ENCODE assay signal across 7 mouse cellular contexts in genomic region chr7:45121404-45121803, GRCm38 (mm10). TPM values are rescaled to one million over a fixed set of nuclear protein-coding genes. Genes with fewer than 3 reads are reported as not detected.
DNase-seq lines count a peak whose midpoint lies in the region; ATAC-seq and TF ChIP-seq lines count a peak whose summit lies in the region.

No protein-coding gene starts in this region.

- peak; percentile 54 for DNase-seq in testis, postnatal 10 days (ENCODE audit: low spot score)
- no peak for DNase-seq in testis, postnatal 14 days (ENCODE audit: low spot score)
- no peak for DNase-seq in kidney, postnatal 0 days (ENCODE audit: low spot score)
- DNase-seq in thymus, postnatal 36 days = peak; percentile 85 to 92
- DNase-seq in urinary bladder, adult 2 months (ENCODE audit: low spot score) = no peak

- WGBS in embryonic facial prominence, embryonic 15.5 days = 57% methylated on average over 8 of the region's 8 CpGs
- WGBS in kidney, postnatal 0 days = 55% methylated on average over 8 of the region's 8 CpGs

- no peak overlapping the region for H3K9ac ChIP-seq in embryonic facial prominence, embryonic 15.5 days
- H3K9ac ChIP-seq in kidney, postnatal 0 days (ENCODE audit: low read depth, low read length) = peak overlapping the region; percentile 24; the same call in 1 of the 2 replicates

- peaks cover 57% of the 10 kb centered on the region for H3K36me3 ChIP-seq in embryonic facial prominence, embryonic 15.5 days
- peaks cover 55% of the 10 kb centered on the region for H3K36me3 ChIP-seq in kidney, postnatal 0 days (ENCODE audit: insufficient read depth, low read length)

- no peaks in the 10 kb centered on the region for H3K27me3 ChIP-seq in embryonic facial prominence, embryonic 15.5 days
- no peaks in the 10 kb centered on the region for H3K27me3 ChIP-seq in kidney, postnatal 0 days (ENCODE audit: insufficient read depth, low read length)

- no peaks in the 10 kb centered on the region for H3K9me3 ChIP-seq in embryonic facial prominence, embryonic 15.5 days (replicated peaks)
- no peaks in the 10 kb centered on the region for H3K9me3 ChIP-seq in kidney, postnatal 0 days (replicated peaks; ENCODE audit: low read length)

- no peak for TF ChIP-seq CTCF in kidney, postnatal 0 days (IDR thresholded peaks at IDR 0.05; ENCODE audit: low read depth)

- no peak for ATAC-seq in embryonic facial prominence, embryonic 15.5 days (ENCODE audit: insufficient number of reproducible peaks, low FRiP score, low TSS enrichment, low read depth)
- no peak for ATAC-seq in kidney, postnatal 0 days (replicated peaks; ENCODE audit: low FRiP score, low read depth)
- ATAC-seq in megakaryocyte, adult 5-6 weeks (ENCODE audit: poor library complexity, severe bottlenecking) = peak; percentile 41

- no peak overlapping the region for H3K4me3 ChIP-seq in embryonic facial prominence, embryonic 15.5 days (replicated peaks)
- H3K4me3 ChIP-seq in kidney, postnatal 0 days (replicated peaks; ENCODE audit: low read depth, low read length) = no peak overlapping the region

- H3K4me2 ChIP-seq in embryonic facial prominence, embryonic 15.5 days (replicated peaks) = no peak overlapping the region
- H3K4me2 ChIP-seq in kidney, postnatal 0 days (ENCODE audit: low read length) = peak overlapping the region; percentile 7; the same call in 1 of the 2 replicates

- H3K4me1 ChIP-seq in embryonic facial prominence, embryonic 15.5 days = peaks cover 46% of the 10 kb centered on the region
- peaks cover 18% of the 10 kb centered on the region; the same call in 1 of the 2 replicates for H3K4me1 ChIP-seq in kidney, postnatal 0 days (replicated peaks; ENCODE audit: insufficient read depth, low read length)

- peak overlapping the region; percentile 39; the same call in 1 of the 2 replicates for H3K27ac ChIP-seq in embryonic facial prominence, embryonic 15.5 days (replicated peaks)
- H3K27ac ChIP-seq in kidney, postnatal 0 days = no peak overlapping the region

RNA-seq across cellular contexts. Expression of gene Rps11, which starts 2.8 kb away (rescaled TPM):
- polyA plus RNA-seq in embryonic facial prominence, embryonic 15.5 days (2015; fragmentation: Nextera tagmentation; extraction: Ambion mirVana) = 1,509 and 1,523 TPM in 2 replicates
- 1,486 and 1,553 TPM in 2 replicates for polyA plus RNA-seq in kidney, postnatal 0 days (2015; fragmentation: Nextera tagmentation; extraction: Ambion mirVana)
- 2,516 and 2,663 TPM in 2 replicates for total RNA-seq in megakaryocyte, adult 5-6 weeks (2015)
- 1,201 and 1,233 TPM in 2 replicates for total RNA-seq in megakaryocyte, adult 5-6 weeks (2017)
- polyA plus RNA-seq in urinary bladder, adult 2 months (2012; rRNA removed) = 903 and 1,312 TPM in 2 replicates

RNA-seq across cellular contexts. Expression of gene Rpl13a, which starts 7.2 kb away (rescaled TPM):
- 1,369 and 1,440 TPM in 2 replicates for polyA plus RNA-seq in embryonic facial prominence, embryonic 15.5 days (2015; fragmentation: Nextera tagmentation; extraction: Ambion mirVana)
- 1,804 and 1,959 TPM in 2 replicates for polyA plus RNA-seq in kidney, postnatal 0 days (2015; fragmentation: Nextera tagmentation; extraction: Ambion mirVana)
- 1,652 and 1,953 TPM in 2 replicates for total RNA-seq in megakaryocyte, adult 5-6 weeks (2015)
- total RNA-seq in megakaryocyte, adult 5-6 weeks (2017) = 2,014 and 2,240 TPM in 2 replicates
- polyA plus RNA-seq in urinary bladder, adult 2 months (2012; rRNA removed) = 3,442 and 3,633 TPM in 2 replicates

RNA-seq across cellular contexts. Expression of gene Gm45713, which starts 14.6 kb away (rescaled TPM):
- 0.12 and 0.37 TPM in 2 replicates for polyA plus RNA-seq in embryonic facial prominence, embryonic 15.5 days (2015; fragmentation: Nextera tagmentation; extraction: Ambion mirVana)
- 0.83 and 1.3 TPM in 2 replicates for polyA plus RNA-seq in kidney, postnatal 0 days (2015; fragmentation: Nextera tagmentation; extraction: Ambion mirVana)
- not detected in 2 replicates for total RNA-seq in megakaryocyte, adult 5-6 weeks (2015)
- total RNA-seq in megakaryocyte, adult 5-6 weeks (2017) = not detected in 2 replicates
- polyA plus RNA-seq in urinary bladder, adult 2 months (2012; rRNA removed) = 0.28 and 0.44 TPM in 2 replicates

RNA-seq across cellular contexts. Expression of gene Flt3l, which starts 14.8 kb away (rescaled TPM):
- 2.6 and 3.4 TPM in 2 replicates for polyA plus RNA-seq in embryonic facial prominence, embryonic 15.5 days (2015; fragmentation: Nextera tagmentation; extraction: Ambion mirVana)
- 2.2 and 2.4 TPM in 2 replicates for polyA plus RNA-seq in kidney, postnatal 0 days (2015; fragmentation: Nextera tagmentation; extraction: Ambion mirVana)
- total RNA-seq in megakaryocyte, adult 5-6 weeks (2015) = 22.7 and 29.0 TPM in 2 replicates
- 17.4 and 17.6 TPM in 2 replicates for total RNA-seq in megakaryocyte, adult 5-6 weeks (2017)
- 74.5 and 83.1 TPM in 2 replicates for polyA plus RNA-seq in urinary bladder, adult 2 months (2012; rRNA removed)

RNA-seq across cellular contexts. Expression of gene Fcgrt, which starts 17.8 kb away (rescaled TPM):
- 126 and 135 TPM in 2 replicates for polyA plus RNA-seq in embryonic facial prominence, embryonic 15.5 days (2015; fragmentation: Nextera tagmentation; extraction: Ambion mirVana)
- 134 and 145 TPM in 2 replicates for polyA plus RNA-seq in kidney, postnatal 0 days (2015; fragmentation: Nextera tagmentation; extraction: Ambion mirVana)
- total RNA-seq in megakaryocyte, adult 5-6 weeks (2015) = 22.0 and 22.5 TPM in 2 replicates
- 64.1 and 69.0 TPM in 2 replicates for total RNA-seq in megakaryocyte, adult 5-6 weeks (2017)
- polyA plus RNA-seq in urinary bladder, adult 2 months (2012; rRNA removed) = 144 and 157 TPM in 2 replicates

Comparison
In these comparisons a context has a peak if more than half of its experiments do, and no peak if none do; other contexts are left out.
1. DNase-seq: peak in testis, postnatal 10 days (single experiment) and thymus, postnatal 36 days (2 of 2); none in testis, postnatal 14 days (single experiment), kidney, postnatal 0 days (single experiment) and urinary bladder, adult 2 months (single experiment).